Mouse (Mus musculus) neutrophil, adult 5-6 weeks (primary cell): Measurements from ENCODE around the gene Vmn1r220. TPM values are rescaled to one million over a fixed set of nuclear protein-coding genes. Genes with fewer than 3 reads are reported as not detected.
"Not testable (repeated sequence)": the region's sequence is repeated elsewhere in the genome, so short reads cannot be mapped to it uniquely, and the experiment has no call there.

Source experiments
- ATAC-seq: fragments of 151-379, 151-347 bp; 2 replicates; pipeline ENCODE4 v1.8.0; 2017; ENCODE audit warnings: mild to moderate bottlenecking, moderate TSS enrichment; ENCODE audit not compliant: insufficient number of reproducible peaks, poor library complexity, low FRiP score, severe bottlenecking; ENCODE audit errors: extremely low read depth
- total RNA-seq: library from RNA; stranded (forward); fragments of 200-1000 nt; gene quantifications from 2 replicates; pipeline ENCODE4 v1.2.3, GENCODE M21; 2017

Gene Vmn1r220
- total RNA-seq: 0.12 TPM in 1 of 2 replicates, not detected in the other

- ATAC-seq: no peak
Measured at GRCm38 (mm10) chr13:23187875-23188274, at the start of gene Vmn1r220. Gene Vmn1r220, minus strand, starts transcription at chr13:23187975.

GRCm38 (mm10) chr13:23235847-23236246 is 48.1 kb upstream of the Vmn1r220 start, which contains the start of gene Vmn1r222:
Gene Vmn1r222, minus strand, starts transcription at chr13:23235947.
- ATAC-seq: not testable (repeated sequence)

- ATAC-seq: not testable (repeated sequence)
Measured at GRCm38 (mm10) chr13:23213827-23214226, 26.1 kb upstream of the Vmn1r220 start, which contains the start of gene Vmn1r221. Gene Vmn1r221, plus strand, starts transcription at chr13:23214127.

- ATAC-seq: not testable (repeated sequence)
Measured at GRCm38 (mm10) chr13:23203885-23204284, 16.1 kb upstream of the Vmn1r220 start.

GRCm38 (mm10) chr13:23166471-23166870 is 21.3 kb downstream of the Vmn1r220 start:
- not testable (repeated sequence) for ATAC-seq

GRCm38 (mm10) chr13:23159012-23159411 is 28.8 kb downstream of the Vmn1r220 start, which contains the start of gene Vmn1r219:
Gene Vmn1r219, plus strand, starts transcription at chr13:23159312.
- no peak for ATAC-seq

GRCm38 (mm10) chr13:23157848-23158247 is 29.9 kb downstream of the Vmn1r220 start:
- ATAC-seq: no peak

GRCm38 (mm10) chr13:23138880-23139279 is 48.9 kb downstream of the Vmn1r220 start:
- no peak for ATAC-seq

GRCm38 (mm10) chr13:23133501-23133900 is 54.3 kb downstream of the Vmn1r220 start:
- ATAC-seq: no peak

GRCm38 (mm10) chr13:23133099-23133498 is 54.7 kb downstream of the Vmn1r220 start, which contains the start of gene Vmn1r218:
Gene Vmn1r218, plus strand, starts transcription at chr13:23133155.
- no peak for ATAC-seq

Other genes with a start within 250 kb of the Vmn1r220 start
- 0.25 TPM in 1 of 2 replicates, not detected in the other for gene Vmn1r213, start 180.3 kb downstream of the Vmn1r220 start, total RNA-seq
- not detected in 2 replicates for gene Vmn1r214, start 157.6 kb downstream of the Vmn1r220 start, total RNA-seq
- not detected in 2 replicates for gene Vmn1r215, start 120.0 kb downstream of the Vmn1r220 start, total RNA-seq
- not detected in 2 replicates for gene Vmn1r217, start 69.7 kb downstream of the Vmn1r220 start, total RNA-seq
- not detected in 2 replicates for gene Vmn1r218, start 54.8 kb downstream of the Vmn1r220 start, total RNA-seq
- gene Vmn1r219, start 28.7 kb downstream of the Vmn1r220 start, total RNA-seq: 0.12 TPM in 1 of 2 replicates, not detected in the other
- 0.12 TPM in 1 of 2 replicates, not detected in the other for gene Vmn1r221, start 26.2 kb upstream of the Vmn1r220 start, total RNA-seq
- gene Vmn1r222, start 48.0 kb upstream of the Vmn1r220 start, total RNA-seq: not detected in 2 replicates
- not detected in 2 replicates for gene Vmn1r223, start 59.2 kb upstream of the Vmn1r220 start, total RNA-seq
- 34.4 and 34.6 TPM in 2 replicates for gene Zfp322a, start 181.2 kb upstream of the Vmn1r220 start, total RNA-seq
- 10.2 and 12.6 TPM in 2 replicates for gene Abt1, start 235.9 kb upstream of the Vmn1r220 start, total RNA-seq